Mouse (Mus musculus) adrenal gland, postnatal 10 days (tissue): Measurements from ENCODE around the gene Homez. TPM values are rescaled to one million over a fixed set of nuclear protein-coding genes. Genes with fewer than 3 reads are reported as not detected.
A peak's percentile ranks its signal among the peaks of the same experiment; 100 is the strongest.

Source experiments
- DNase-seq: peaks from one replicate; pipeline ENCODE4 v3.0.0; 2021; ENCODE audit warnings: mixed read lengths
- long read RNA-seq, 2 experiments: library from polyadenylated mRNA; stranded (forward); transcript quantifications; one replicate each; pipeline ENCODE4 v2.0.0; 2021
- total RNA-seq, 2 experiments: library from RNA; stranded (reverse); gene quantifications; 2 replicates each; pipeline ENCODE4 v1.2.3; 2021

Homez gene
- 10 to 100 TPM; 12.2 to 18.1 TPM for total RNA-seq
- long read RNA-seq, experiment 1, full-length matches to known transcripts, result 3 of 6 reads
- long read RNA-seq, experiment 1, partial matches to known transcripts, result 0 of 6 reads
- long read RNA-seq, experiment 1, other reads (novel, unspliced or antisense), result 3 of 6 reads
- long read RNA-seq, experiment 2, full-length matches to known transcripts, result 7 of 9 reads
- long read RNA-seq, experiment 2, partial matches to known transcripts, result 0 of 9 reads
- long read RNA-seq, experiment 2, other reads (novel, unspliced or antisense), result 2 of 9 reads

DNA sequence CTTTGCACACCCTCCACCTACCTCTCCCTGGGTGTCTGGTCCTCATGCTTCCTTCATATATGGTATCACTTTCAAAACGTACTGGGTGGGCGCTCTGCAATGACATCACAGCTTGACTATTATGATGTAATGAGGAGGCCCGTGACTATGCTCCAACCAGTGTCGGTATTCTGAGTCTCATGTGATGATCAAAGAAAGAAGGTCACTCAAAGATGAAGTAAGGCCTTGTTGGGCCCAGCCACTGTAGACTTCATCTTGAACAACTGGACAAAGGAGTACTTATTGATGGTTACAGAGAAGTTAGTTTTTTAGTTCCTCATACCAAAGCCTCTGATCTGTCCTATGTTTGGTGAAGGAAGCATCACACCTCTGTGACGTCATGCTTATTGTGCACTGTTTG is at the start of gene Homez:
Homez (minus strand) TSS at position 101 of the 400 bp plus-strand sequence.
- no peak for DNase-seq

DNA sequence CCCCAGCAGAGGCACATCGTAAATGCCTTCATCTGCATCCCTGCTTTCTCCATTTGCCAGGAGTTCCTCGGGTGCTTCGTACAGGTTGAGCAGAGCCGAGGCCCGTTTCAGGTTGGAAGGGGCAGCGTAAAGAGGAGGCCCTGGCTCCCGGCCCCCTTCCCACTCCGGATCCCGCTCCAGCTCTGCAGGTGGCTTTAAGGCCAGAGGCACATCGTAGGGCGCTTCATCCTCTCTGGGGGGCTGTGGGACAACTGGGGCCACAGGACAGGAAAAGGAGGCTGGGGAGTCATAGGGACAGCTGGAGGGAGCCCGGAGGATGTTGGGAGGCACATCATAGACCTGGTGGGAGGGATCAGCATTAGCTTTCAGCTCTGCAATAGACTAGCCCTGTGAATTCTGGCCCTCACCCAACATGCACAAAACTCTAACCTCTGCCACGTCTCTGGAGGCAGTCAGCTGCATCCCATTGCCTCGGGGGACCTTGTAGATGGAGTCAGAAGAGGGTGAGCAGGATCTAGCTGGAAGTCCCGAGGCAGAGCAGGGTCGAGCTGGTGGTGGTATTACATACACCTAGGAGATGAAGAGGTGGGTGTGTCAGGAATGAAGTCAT is 49.4 kb upstream of the Homez start:
- DNase-seq, result no peak

DNA sequence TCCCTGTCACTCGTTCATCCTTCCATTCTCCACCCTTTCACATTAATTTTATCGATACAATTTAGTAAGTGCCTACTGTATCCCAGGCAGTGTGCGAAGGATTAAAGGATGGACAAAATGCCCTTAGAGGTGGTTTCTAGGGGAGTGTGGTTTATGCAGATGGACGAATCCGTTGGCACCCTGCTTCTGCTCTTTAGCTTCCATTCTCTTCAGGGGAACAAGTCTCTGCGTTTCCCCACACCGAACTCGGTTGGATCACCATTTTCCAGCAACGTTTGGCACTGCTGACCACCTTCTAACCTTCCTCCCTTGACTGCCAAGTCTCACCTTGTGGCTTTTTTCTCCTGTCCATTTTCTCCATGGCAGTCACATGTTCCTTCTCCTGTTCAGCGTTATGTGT is 42.6 kb upstream of the Homez start:
- DNase-seq, result no peak

DNA sequence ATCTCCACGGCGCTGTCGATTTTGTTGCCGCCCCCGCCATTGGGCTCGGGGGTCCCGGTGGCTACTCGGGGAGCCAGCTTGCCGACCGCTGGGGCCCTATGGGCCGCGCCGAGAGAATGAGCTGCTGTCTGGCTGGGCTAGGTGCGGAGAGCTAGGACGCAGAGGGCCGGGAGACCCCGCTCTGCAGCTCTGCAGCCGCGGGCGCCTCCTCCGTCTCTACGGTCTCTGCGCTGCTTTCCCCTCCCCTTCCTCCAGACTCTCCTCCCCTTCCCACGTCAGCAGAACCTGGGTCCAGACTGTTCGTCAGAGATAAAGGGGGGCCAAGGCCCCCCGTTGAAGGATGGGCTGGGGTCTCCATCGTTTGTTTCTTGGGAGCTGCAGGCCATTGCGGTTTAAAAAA is 42.1 kb upstream of the Homez start, which contains the start of gene Slc22a17:
Slc22a17 (minus strand) TSS at position 247 of the 400 bp plus-strand sequence.
- peak; percentile 82 for DNase-seq

DNA sequence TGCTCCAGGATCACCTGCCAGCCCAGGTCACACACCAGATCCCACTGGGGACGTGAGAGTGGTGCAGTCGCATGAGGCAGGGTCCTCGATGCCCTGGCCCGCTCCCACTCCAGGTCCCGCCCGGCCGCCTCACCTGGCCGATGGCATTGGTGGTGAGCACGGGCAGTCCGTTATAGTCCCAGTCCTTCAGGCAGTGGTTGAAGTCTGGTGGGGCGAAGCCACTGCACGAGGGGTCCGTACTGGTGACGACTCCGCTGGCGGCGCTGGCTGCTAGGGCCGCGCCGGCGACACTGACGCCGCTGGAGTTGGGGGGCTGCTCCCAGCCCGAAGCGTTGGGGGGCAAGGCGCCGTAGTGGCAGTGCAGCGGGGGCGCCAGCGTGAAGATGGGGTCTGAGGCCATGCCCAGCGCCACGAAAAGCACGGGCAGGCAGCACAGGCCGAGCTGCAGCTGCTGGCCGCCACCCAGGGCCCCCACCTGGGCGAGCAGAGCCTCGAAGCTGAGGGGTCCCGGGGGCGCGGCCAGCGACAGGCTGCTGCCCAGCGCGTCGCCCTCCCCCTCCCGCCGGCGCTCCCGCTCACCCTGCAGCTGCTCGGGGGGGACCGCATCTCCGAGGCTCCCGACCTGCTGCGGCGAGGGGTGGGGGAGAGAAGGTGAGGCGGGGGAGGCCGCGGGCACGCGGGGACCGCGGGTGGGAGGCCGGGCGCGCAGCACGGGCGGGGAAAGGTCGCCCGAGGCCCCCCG is 41.5 kb upstream of the Homez start:
- no peak for DNase-seq

DNA sequence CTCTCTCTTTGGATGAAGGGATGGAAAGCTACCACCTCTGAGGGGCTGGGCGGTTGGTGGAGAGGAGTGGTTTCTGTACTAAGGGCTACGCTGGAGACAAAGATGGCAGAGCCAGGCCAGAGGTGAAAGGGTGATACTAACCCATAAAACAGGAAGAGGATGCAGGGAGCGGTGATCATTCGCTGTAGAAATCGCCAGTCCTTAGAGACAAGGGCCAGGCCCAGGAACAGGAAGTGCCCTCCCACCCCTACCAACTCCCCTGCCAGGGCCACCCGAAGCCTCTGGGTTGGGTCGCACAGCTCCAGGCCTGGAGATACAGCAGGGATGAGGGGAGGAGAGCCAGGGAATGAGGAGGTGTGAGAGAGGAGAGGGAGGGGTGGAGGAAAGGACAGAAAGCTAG is 37.9 kb upstream of the Homez start:
- DNase-seq, result no peak

DNA sequence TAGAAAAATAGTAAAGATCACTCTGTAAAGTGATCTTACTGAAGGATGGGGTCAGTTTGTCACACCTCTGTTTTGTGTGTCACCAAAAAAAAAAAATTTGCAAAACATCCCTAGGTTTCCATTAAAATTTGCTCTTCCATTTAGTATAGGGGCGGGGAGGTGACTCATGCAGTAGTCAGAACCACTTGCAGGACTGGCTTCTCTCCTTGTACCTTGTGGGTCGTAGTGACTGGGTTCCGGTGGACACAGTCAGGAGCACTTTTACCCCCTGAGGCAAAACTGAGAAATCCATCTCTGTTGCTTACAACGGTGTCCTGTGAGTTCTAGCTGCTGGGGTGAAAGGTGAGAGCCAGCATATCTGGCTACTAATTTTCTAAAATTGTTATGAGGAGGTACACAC is 32.9 kb upstream of the Homez start:
- DNase-seq, result no peak

DNA sequence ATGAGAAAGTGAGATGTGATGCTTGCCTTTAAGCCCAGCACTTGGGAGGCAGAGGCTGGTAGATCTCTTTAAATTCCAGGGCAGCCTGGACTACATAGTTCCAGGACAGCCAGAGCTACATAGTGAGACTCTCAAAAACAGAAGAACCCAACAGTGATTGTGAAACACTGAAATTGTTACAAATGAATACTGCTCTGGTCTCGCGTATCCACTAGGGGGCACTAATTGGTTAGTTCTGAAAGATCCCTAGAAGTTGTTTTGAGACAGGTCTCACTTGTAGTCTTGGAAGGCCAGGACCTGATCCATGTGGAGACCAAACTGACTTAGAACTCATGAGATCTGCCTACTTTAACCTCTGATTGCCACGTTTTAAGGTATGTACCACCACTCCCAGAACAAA is 29.6 kb upstream of the Homez start:
- DNase-seq, result peak; percentile 76

DNA sequence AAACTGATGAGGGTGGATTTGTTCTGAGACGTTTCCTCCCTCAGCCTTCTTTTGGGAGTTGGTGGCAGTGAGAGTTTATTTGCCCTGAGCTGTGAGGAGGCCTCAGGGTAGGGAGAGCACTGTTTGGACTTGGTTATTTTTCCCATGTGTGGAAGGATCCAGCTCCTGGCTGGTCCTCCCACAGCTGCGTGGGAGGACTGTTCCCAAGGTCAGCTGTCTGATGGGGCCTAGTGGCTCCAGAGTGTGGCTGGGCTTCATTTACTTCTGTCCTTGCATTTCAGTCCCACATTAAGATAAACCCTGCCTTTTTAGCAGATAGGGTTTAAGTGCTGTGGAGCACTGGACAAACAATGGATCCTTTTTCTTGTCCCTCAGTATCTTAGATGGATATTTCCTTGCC is 26.7 kb upstream of the Homez start:
- DNase-seq, result peak; percentile 27

DNA sequence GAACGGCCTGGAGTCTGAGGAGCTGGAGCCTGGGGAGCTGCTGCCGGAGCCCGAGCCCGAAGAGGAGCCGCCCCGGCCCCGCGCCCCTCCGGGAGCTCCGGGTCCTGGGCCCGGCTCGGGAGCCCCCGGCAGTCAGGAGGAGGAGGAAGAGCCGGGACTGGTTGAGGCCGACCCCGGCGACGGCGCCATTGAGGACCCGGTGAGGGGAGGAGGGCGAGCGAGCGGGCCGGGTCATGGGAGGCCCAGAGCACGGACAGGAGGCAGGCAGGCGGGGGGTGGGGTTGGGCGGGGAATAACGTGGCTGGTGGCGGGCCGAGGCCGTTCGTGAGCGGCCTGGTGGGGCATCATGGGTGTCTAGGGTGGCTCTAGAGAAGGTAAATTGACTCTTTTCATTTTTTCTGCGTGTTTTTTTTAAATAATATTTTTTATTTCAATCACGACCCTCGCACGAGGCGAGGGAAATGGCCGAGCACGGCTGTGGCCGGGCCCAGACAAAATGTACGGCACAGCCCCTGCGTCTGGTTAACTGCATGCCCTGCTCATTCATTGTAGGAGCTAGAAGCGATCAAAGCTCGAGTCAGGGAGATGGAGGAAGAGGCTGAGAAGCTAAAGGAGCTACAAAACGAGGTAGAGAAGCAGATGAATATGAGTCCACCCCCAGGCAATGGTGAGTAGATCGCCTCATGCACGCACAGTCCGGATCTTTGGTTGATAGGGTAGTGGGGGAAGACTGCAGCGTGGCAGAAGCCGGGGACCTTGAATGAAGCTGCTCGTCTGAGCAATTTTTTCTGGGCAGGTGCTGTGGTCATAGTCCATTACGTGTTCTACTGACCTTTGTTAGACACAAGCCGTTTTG is 23.8 kb upstream of the Homez start:
- DNase-seq, result peak; percentile 77

DNA sequence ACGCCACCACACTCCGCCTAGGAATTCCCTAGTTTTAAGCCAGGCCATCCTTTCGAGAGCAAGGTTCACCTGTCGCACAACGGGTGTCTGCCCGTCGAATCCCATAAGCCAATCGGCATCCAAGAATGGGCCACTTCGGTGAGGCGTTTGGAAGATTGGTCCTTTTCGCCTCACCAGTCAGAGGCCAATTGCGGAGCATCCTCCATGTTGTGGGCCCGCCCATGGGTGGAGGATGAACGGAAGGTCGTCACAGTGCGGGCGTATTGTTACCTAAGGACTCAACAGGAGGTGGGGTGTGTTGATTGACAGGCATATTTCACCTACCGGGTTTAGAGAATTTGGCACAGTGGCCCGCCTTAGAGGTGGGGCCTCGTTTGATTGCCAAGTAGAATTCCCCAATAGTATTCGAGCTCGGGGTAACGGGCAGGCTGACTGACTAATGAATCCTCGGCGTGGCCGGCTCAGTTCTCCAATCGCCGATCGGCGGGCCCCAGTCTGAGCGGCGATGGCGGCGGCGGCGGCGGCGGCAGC is 23.0 kb upstream of the Homez start:
- peak; percentile 96 for DNase-seq

DNA sequence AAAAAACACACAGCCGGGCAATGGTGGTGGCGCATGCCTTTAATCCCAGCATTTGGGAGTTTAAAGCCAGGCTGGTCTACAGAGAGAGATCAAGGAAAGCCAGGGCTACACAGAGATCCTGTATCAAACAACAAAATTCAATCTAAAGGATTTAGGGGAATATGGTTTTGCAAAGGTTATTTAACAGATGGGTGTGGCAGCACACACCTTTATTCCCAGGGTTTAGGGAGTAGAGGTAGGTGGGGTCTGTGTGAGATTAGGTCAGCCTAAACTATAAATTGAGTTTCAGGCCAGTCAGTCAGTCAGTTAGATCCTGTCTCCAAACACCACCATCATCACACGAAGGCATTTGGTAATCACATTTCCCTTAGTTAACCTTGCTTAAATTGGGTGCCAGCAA is 21.4 kb upstream of the Homez start, which contains the start of gene Pabpn1:
Pabpn1 (plus strand) TSS at position 301 of the 400 bp plus-strand sequence.
- no peak for DNase-seq

DNA sequence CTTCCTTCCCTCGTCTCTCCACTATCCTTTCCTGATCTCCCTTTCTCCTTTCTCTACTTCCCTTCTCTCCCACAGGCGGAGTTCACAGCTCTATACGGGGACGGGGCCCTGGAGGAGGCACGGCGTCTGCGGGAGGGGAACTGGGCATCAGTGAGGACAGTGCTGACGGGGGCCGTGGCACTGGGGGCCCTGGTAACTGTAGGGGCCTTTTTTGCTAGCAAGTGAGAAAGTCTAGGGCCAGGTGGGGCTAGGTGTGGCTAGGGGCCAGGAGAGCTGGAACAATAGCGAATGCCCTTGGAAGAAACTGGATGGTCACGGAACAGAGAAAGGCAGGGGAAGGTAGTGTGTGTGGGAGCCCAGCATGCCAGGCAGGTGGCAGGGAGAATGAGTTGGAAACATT is 14.5 kb upstream of the Homez start:
- no peak for DNase-seq

DNA sequence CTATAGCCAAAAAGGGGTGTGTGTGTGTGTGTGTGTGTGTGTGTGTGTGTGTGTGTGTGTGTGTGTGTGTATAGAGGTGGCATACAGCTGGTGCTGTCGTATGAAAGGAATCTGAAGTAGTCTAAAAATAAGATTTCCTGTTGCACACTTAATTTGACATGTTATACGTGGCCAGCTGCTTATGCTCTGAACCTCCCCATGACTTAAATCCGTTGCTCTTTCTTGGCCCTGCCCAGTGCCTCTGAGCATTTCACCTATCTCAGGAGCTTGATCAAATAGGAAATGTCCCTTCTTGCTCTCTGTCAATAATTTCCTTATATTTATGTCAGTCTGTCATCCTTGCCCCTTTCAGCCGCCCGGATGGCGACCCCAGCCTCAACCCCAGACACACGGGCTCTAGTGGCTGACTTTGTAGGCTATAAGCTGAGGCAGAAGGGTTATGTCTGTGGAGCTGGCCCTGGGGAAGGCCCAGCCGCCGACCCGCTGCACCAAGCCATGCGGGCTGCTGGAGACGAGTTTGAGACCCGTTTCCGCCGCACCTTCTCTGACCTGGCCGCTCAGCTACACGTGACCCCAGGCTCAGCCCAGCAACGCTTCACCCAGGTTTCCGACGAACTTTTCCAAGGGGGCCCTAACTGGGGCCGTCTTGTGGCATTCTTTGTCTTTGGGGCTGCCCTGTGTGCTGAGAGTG is 13.4 kb upstream of the Homez start:
- peak; percentile 16 for DNase-seq

DNA sequence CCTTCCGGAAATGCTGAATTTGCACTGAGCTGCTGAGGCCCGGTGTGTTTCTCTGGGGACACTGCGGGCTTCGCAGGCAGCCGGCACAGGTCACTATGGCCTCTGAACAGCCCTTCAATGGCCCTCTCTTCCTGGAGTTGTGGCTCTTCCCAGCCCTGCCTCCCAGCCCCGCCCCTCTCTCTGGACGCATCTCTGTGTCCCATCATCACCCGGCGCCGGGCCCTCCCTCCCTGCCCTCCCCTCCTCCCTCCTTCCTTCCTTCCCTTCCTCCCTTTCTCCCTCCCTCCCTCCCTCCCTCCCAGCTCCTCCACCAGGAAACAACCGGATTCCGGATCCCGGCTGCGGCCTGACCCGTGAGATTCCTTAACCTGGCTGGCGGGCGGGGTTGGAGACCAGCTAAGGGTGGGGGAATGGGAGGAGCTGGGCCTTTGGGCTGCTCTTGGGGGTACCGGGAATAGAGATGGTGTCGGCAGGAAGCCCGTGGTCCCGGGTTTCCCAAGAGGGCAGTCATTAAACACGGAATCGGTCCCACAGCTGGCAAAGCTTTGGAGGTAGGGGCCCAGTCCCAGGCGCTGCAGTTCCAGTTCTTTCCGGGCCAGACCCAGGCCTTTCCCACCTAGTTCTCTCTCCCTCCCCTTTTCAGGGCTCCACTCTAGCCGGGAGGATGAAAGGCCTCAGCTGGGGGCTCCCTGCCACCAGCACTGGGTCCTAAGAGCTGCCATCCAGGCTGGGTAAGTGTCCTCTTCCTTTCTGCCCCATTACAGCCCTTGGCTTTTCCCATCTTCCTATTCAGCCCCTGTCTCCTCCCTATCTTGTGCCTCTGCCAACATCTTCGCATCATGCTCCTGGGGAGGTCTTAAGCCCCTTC is 12.6 kb upstream of the Homez start, which contains the start of the genes Bcl2l2 and Gm20521:
Bcl2l2 (plus strand) TSS at position 224 of the 868 bp plus-strand sequence.
Gm20521 (plus strand) TSS at position 288 of the 868 bp plus-strand sequence.
- peak; percentile 93 for DNase-seq

DNA sequence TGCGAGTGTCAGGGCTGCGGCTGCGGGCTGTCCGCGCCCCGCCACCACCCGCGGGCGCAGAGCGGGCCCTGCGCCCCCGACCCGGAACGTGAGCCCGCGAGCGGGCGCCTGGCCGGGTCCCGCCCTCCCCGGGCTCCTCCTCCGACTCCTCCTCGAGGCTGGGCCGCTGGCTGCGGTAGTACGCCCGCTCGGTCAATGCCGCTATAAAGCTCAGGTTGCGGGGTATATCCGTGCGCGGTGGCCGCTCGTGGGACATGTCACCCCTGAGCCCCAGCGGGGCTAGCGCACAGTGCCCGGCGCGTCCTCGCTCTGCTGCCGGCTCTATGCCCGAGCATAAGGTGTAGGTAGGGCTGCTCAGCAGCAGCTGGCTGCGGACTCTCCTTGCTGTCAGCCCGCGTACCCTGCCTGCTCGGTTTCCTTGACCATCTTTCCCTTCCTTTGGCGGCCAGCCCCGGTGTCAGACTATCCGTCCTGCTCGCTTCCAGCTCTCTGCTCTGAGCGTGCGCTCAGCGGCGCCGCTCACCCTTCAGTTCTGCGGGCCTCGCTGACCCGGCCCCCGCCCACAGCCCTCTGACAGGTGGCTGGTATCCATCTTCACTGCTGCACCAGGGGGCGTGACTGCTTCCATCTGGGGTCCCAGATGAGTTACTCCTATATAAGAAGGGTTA is 6.4 kb upstream of the Homez start, which contains the start of gene Ppp1r3e:
Ppp1r3e (minus strand) TSS at position 503 of the 668 bp plus-strand sequence.
- DNase-seq, result peak; percentile 86

DNA sequence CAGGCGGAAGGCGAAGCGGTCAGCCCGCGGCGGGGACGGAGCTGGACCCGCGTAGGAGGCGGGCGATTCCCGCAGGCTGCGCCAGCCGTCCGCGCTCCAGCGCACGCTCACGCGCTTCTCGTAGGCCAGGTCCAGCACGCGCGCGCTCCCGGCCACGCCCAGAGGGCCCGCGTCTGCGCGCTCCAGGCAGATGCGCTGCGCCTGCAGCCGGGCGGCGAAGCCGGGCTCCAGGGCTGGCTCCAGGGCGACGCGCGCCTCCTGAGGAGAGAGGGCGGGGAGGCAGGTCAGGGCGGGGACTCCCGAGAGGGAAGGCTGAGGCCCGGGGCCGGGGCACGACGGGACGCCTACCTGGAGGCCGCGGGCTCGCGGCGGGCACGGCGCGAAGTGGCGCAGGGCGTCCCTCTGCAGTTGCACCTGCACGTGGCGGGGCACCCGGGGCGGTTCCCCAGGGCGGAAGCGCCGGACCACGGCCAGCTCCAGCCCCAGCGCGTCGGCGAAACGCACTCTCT is 5.8 kb upstream of the Homez start:
- DNase-seq, result peak; percentile 95

DNA sequence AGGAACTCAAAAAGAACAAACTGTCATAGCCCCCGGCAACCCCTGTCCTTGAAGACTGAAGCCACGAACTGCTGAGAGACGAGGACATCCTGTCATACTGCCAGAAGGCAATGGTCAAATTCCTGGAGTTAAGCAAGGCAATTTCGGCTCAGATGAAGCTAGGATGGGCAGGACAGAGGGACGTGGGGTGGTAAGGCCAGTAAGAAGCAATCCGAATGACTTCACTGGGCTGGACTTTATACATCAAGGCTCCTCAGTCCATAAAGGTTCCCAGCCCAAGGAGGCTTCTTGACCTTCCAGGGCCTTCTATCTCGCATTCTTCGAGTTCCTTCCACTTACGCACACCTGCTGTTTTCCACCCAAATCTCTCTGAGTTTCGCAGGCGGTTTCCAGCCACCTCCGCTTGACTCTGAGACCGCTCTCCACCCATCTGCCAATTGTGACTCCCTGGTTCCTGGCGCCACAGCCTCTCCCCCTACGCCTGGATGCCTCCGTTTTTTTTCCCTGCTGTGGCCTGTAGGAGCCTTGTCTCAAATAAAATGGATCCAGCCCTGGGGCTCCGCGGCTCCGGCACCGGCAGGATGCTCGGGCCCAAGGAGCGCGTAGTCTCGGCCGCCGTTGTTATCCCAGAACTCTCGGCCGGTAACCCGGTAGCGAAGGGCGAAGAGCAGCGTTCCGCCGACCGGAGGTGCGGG is 5.2 kb upstream of the Homez start:
- no peak for DNase-seq

DNA sequence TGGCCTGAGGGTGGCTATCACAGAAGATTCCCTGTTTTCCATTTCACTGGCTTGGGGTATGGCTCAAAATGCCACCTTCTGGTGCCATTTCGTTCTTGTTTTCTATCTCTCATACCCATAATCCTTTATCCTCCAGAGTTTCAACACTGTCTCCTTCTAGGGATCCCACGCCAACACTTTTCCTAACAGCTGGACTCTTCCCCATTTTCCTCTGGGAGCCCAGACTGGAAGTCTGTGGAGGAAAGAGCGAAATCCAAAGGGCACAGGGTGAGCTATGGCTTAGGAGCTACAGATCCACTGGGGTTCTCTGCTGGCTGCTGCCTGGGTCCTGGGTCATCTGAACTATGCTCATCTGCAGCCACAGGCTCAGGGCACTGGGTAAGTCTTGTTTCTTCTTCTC is 3.4 kb upstream of the Homez start:
- DNase-seq, result peak; percentile 27
